Mouse (Mus musculus): Measurements from ENCODE around the gene Zbtb41.

The Zbtb41 gene

DNA sequence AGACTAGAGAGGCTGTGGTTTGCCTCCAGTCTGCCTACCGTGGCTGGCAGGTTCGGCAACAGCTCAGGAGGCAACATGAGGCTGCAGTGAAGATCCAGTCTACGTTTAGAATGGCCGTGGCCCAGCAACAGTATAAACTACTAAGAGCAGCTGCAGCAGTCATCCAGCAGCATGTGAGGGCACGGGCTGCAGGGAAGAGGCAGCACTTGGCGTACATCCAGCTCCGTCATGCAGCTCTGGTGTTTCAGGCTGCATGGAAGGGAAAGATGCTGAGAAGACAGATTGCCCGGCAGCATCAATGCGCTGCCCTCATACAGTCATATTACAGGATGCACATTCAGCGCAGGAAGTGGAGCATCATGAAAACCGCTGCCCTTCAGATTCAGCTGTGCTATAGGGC is 56.8 kb downstream of the Zbtb41 start:
- DNase-seq (ENCODE audit: low spot score) = no peak

DNA sequence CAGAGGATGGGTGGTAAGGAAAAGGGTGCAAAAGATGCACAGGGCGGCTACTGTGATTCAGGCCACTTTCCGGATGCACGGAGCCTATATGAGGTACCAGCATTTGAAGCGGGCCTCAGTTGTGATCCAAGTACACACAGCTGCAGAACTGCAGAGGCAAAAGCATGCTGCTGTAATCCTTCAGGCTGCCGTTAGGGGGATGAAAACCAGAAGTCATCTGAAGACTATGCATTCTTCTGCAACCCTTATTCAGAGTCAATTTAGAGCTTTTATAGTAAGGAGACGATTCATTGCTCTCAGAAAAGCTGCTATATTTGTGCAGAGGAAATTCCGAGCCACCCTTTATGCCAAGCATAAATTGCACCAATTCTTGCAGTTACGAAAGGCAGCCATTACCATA is 58.2 kb downstream of the Zbtb41 start:
- DNase-seq (ENCODE audit: low spot score) = no peak

DNA sequence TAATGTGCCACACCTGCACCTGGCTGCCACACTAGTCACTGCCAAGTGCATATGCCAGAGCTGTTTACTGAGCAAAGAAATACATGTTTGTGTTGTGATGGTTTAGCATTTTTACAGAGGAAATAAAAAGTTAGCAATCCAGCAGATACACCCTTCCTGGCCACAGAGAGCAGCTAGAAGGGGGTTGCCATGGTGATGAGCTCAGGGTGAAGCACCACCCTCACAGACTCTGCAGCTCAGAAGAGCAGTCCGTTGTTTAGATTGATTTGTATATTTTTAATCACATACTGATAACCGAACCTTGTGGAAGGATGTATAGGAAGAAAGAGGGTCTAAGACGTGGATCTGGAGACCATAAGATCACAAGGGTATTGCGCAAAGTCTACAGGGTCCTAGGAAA is 59.1 kb downstream of the Zbtb41 start:
- DNase-seq (ENCODE audit: low spot score) = no peak

DNA sequence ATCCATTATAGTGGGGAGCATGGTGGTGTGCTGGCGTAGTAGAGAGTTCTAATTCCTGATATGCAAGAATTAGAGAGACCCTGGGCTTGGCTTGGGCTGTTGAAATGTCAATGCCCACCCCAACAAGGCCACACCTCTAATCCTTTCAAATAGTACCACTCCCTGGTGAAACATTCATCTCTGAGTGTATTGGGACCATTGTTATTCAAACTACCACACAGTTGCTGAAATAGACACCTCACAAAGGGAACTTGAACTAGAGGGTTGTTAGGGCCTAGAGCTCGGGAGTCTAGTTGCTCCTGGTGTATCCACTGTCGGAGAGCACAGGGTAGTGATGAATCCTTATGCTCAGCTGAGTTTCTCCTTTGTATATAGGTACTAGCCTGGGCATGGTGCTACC is 72.5 kb downstream of the Zbtb41 start:
- DNase-seq (ENCODE audit: low spot score) = no peak

DNA sequence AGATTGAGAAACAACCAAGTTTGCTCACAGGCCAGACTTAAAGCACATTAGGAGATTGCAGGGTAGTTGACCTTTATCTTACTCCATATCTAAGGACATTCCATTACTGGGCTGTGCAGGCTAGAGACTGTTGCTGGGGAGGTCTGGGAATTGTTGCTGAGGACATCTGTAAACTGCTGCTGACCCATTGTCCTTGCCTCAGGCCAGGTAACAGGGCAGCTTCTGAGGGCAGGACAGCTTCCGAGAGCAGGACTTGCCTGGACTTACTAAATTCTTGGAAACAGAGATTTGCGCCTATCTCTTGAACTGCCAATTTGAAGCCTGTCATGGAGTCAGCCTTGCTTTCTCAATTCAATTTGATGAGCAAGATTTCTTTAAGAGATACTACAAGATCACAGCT is 73.3 kb downstream of the Zbtb41 start:
- DNase-seq (ENCODE audit: low spot score) = no peak

DNA sequence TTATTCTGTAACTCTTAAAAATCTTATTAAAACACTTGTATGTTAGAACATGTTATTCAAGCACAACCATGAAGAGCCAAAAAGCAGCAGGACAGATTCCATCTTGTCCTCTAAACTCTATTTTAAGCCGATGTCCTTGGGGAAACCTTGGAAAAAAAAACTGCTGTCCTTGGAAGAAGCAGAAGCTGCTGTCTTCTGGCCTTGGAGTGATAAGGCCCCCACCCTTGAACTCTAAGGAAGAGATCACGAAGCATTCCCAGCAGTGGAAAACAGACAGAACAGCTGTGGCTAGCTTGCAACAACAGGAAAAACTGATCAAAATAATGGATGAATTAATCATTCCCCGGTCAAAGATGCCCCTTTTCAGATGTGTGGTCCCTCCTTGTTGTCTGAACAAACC is 74.1 kb downstream of the Zbtb41 start:
- peak; percentile 49 for DNase-seq (ENCODE audit: low spot score)

DNA sequence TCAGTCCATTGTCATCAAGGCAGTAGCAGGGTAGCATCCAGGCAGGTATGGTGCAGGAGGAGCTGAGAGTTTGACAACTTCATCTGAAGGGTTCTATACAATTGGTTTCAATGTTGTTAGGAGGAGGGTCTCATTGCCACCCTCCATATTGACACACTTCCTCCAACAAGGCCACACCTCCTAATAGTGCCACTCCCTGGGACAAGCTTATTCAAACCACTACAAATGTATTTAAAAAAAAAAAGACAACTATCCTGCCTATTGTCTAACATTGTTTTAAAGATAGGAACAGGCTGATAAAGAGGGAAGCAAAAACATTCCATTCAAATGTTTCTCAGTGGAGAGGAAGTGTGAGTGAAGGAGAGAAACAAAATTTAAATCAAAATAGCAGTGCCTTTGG is 77.7 kb downstream of the Zbtb41 start:
- DNase-seq (ENCODE audit: low spot score) = no peak

DNA sequence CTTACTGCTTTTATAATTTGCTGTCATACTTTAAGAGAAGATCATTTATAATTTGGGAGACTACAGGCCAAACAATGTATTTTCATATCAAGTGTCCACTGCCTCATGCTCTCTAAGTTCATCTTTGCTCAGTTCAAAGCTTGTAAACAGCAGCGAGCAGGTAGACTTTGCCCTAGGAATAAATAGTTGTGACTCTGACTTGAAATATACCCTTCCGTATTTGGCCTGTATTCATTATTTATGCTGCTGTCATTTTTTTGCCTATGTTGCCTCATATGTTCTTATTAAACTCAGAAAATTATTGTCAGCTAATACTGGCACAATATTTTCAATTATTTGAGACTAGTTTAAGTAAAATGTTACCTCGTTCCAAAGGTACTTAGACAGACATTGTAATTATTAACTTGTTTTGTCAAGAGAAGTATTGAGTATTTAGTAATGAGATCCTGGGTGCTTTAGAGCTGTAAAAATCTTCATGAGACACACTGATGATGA is 79.2 kb downstream of the Zbtb41 start, which contains the start of gene F13b:
F13b (plus strand) TSS at position 445 of the 495 bp plus-strand sequence.
- no peak for DNase-seq (ENCODE audit: low spot score)

All from testis, postnatal 14 days (tissue).